Mouse (Mus musculus) lung, adult 2 months (tissue): ENCODE data around the gene Tmem54. TPM values are rescaled to one million over a fixed set of nuclear protein-coding genes. Genes with fewer than 3 reads are reported as not detected.

Experiments
- DNase-seq: peaks from one replicate; pipeline ENCODE4 v3.0.0; 2022
- H3K4me1 ChIP-seq: fragments of 200-500 bp; 2 replicates; pipeline ENCODE4 v1.6.1; 2011; ENCODE audit warnings: low read length; ENCODE audit not compliant: control insufficient read depth, insufficient read depth
- H3K4me3 ChIP-seq: fragments of 200-500 bp; replicated peaks from 2 replicates; pipeline ENCODE3; 2011; ENCODE audit warnings: low read depth, mild to moderate bottlenecking, control low read depth, low read length; ENCODE audit errors: extremely low read depth
- CTCF ChIP-seq: fragments of 200-500 bp; IDR thresholded peaks from 2 replicates; pipeline ENCODE4 v1.5.1; 2011; ENCODE audit warnings: mild to moderate bottlenecking, low read length, control low read depth; ENCODE audit not compliant: insufficient read depth
- POLR2A ChIP-seq: fragments of 200-500 bp; IDR thresholded peaks from 2 replicates; pipeline ENCODE4 v1.6.1; 2011; ENCODE audit warnings: low read depth, mild to moderate bottlenecking, control low read depth, low read length, borderline replicate concordance; ENCODE audit errors: extremely low read depth
- WGBS: fragments of 180-500 bp; shearing (Covaris S2); methylation state at CpG from one replicate; pipeline ENCODE4 v1.1.7; 2018; 5-methylcytosine and 5-hydroxymethylcytosine counted together
- polyA plus RNA-seq: library from polyadenylated mRNA; depleted of rRNA; stranded (reverse); fragments of >200 nt; gene quantifications from 2 replicates; pipeline ENCODE4 v1.2.3, GENCODE M21; 2012

Tmem54 gene
- polyA plus RNA-seq, 1 experiment = 39.0 TPM

DNA sequence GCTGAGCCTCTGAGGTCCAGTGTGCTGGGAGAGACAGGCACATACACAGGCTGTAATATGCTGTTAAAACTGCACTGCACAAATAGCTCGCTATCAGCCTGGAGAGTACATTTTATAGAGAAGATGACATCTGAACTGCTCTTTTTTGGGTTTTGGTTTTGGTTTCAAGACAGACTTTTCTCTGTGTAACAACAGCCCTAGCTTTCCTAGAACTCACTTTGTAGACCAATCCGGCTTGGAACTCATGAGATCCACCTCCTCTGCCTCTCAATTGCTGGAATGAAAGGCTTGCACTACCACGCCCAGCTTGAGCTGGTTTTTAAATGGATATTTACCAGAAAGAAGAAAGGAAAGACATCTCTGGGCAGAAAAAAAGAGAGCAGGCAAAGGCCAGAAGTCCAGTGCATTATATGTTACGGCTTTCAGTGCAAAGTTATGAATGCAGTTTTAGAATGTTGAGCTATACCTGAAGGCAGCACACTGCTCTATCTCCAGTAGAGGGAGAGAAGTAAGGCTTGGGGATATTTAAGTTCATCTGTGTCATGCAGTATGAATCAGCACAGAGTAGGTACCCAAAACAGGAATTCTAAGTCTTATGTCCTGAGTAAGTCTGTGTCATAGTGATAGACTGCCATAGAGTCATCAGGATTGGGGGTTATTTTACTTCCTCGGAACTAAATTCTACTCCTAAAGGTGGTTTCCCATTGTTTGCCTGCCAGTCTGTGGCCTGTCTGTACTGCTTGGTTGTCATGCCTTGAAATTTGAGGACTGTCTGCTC lies 37.5 kb upstream of the Tmem54 start:
- WGBS = 69% methylated on average over 5 of the region's 5 CpGs
- TF ChIP-seq POLR2A (no peak), CTCF (no peak)
- no peak overlapping the region for H3K4me3 ChIP-seq
- no peak for DNase-seq
- H3K4me1 ChIP-seq = peaks cover 8% of the 10 kb centered on the region

DNA sequence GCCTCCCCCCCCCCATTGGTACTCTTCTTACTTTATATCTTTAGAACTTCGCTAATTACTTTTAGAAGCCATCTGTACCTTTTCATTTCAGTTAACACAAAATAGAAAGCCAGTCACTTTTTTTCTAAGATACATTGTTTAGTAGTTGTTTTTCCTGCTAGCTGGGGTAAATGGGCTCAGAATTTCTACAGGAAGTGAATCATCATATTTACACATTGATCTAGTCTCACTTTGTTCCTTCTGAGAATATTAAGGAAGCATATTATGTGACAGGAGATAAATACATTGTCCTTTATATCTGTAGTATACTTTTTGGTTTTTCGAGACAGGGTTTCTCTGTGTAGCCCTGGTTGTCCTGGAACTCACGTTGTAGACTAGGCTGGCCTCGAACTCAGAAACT lies 36.5 kb upstream of the Tmem54 start:
- TF ChIP-seq POLR2A (no peak), CTCF (no peak)
- H3K4me3 ChIP-seq = no peak overlapping the region
- 78% methylated on average over 4 of the region's 4 CpGs for WGBS

DNA sequence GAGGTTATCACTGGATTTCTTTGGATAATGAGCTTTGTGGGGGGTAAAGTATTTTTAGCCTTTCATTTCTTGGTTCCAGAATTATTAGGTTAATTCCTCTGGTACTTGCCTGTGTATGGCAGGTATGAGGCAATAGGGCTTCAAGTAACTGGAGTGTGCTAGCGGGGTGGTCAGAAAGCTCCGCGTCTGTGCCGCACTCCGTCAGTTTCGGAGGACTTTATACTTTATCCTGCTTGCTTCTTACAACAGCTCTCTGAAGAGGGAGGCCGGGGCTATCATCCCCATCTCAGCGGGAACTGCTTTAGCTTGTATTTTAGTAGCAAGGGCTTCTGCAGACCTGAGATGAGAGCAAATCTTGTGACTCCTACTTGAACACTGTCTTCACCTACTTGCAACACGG lies 26.2 kb upstream of the Tmem54 start:
- no peaks in the 10 kb centered on the region for H3K4me1 ChIP-seq
- H3K4me3 ChIP-seq = no peak overlapping the region
- no peak for TF ChIP-seq POLR2A
- TF ChIP-seq CTCF = no peak
- DNase-seq = no peak
- WGBS = 94% methylated on average over 9 of the region's 9 CpGs

More for the DNA sequence above, 36.5 kb upstream of the Tmem54 start:
- DNase-seq = no peak
- peaks cover 5% of the 10 kb centered on the region; the same call in 1 of the 2 replicates for H3K4me1 ChIP-seq

DNA sequence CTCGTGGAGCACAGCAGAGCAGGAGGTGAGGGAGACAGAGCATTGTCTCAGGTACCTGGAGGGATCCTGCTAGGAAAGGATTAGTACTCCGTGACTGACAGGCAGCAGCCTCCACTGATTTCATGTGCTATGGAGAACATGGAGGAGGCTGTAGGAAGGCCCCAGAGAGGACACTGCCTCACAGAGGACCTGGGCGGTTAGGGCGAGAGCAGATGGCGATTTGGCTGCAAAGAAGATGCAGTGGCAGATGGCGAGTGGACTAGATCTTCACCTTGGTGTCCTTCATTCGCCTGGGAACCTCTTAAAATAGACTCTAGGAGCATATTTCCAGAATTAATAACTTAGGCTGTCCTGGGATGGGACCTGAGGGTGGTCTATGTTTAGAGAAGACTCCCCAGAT lies 24.3 kb upstream of the Tmem54 start:
- 92% methylated on average over 7 of the region's 7 CpGs for WGBS
- no peak for DNase-seq
- no peaks in the 10 kb centered on the region for H3K4me1 ChIP-seq
- no peak overlapping the region for H3K4me3 ChIP-seq
- no peak for TF ChIP-seq CTCF
- TF ChIP-seq POLR2A = no peak

DNA sequence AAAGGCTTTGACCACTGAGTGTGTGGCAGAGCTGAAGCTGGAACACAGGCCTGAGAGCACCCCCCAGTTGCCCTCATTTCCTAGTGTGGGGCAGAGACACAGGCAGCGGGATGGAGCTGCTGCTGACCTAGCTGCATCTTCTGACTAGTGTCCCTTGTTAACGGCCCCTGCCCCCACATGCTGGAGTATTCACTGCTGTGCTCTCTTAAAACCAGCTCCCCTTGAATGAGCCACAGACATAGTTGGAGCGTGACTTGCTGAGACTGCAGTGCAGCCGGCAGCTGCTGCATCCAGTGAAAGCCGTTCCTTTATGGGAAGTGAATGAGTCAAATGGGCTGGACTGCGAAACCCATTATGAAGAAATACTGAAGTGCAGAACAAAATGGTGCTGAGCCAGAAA lies 23.8 kb upstream of the Tmem54 start:
- no peak for TF ChIP-seq CTCF
- no peak for TF ChIP-seq POLR2A
- no peak for DNase-seq
- Histone ChIP-seq H3K4me1 (no peaks in the 10 kb centered on the region), H3K4me3 (no peak overlapping the region)
- 72% methylated on average over 6 of the region's 6 CpGs for WGBS

DNA sequence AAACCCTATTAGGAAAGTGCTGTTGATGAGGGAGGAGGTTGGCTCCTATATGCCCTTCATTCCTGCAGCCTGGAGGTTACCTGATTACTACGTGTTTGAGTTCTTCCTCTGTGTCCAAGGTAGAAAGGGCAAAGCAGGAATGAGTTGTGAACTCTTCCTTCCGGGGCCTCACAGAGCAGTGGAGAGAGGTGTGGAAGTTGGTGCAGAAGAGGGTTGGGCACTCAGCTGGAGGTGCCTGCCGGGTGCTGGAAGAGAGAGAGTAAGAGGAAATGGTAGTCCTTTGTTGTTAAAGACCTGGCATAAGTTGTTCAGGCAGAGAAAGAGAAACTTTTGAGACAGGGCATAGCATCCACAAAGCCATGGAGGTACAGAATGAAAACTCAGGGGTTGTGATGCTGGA lies 23.4 kb upstream of the Tmem54 start:
- no peaks in the 10 kb centered on the region for H3K4me1 ChIP-seq
- TF ChIP-seq CTCF = no peak
- no peak for TF ChIP-seq POLR2A
- 58% methylated on average over 3 of the region's 3 CpGs for WGBS
- H3K4me3 ChIP-seq = no peak overlapping the region
- no peak for DNase-seq

DNA sequence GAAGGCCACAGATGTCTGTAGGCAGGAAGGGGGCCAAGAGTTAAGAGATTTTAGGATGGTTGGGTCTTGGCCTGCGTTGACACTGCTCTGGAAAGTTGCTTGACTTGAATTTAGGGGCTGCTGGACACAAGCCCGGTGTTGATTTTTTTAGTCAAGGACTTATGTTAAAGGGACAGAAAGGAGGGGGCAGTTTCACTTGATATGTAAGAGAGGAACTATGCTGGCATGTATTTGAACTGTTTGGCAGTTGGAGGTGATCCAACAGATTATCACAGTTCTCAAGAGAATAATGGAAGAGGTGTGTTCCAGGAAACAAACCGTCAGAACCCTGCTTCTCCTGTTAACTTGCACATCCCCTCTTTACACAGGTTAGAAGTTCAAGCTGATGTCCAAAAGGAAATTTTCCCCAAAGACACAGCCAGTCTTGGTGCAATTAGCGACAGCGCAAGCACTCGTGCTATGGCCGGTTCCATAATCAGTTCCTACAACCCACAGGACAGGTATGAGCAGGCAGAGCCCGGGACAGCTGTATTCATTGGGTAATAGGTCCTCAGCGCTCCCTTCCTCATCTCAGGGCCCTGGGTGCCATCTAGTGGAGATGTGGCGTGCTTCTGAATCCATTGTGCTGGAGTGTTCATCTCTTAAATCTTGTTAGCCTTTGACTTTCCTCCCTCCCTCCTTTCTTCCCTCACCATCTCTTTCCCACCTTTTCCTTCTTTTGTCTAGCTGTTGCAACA lies 22.8 kb upstream of the Tmem54 start:
- peak; percentile 55 for DNase-seq
- no peak overlapping the region for H3K4me3 ChIP-seq
- WGBS = 41% methylated on average over 10 of the region's 10 CpGs
- H3K4me1 ChIP-seq = no peaks in the 10 kb centered on the region
- TF ChIP-seq POLR2A = no peak
- TF ChIP-seq CTCF = peak; percentile 89

DNA sequence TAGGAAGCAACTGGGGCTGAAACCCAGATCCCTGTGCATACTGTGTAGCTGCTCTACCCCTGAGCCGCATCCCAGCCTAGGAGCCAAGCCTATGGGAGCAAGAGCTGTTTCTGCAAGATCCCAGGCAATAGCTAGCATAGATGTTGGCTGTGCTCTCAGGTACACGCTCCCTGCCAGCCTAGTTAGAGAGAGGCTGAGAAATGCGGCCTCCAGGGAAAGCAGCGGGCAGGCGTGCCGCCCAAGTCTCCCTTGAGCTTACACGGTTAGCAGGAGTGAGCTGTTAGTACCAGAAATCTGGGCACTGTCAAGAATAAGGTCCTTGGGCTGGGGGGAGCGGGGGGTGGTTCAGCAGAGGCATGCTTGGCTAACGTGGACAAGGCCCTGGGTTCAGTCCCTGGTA lies 20.5 kb upstream of the Tmem54 start:
- no peak overlapping the region for H3K4me3 ChIP-seq
- H3K4me1 ChIP-seq = no peaks in the 10 kb centered on the region
- no peak for DNase-seq
- WGBS = 96% methylated on average over 9 of the region's 9 CpGs
- TF ChIP-seq POLR2A = no peak
- TF ChIP-seq CTCF = no peak

DNA sequence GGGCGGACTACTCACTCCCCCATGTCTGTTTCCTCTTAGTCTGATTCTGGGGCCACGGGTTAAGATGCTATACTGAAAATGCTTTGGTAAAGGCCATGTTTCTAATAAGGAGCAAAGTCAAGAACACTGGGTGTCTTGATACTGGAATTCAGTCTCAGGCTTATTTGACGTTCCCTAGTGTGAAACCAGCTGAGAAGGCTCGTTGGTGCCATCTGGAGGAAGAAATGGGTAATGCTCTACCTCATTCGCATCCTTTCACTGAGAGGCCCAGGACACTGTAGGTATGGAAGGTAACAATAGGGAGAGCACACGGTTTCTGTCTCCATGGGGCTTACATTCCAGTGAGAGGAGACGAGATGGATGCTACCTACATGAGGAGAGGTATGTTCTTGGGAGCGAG lies 19.3 kb upstream of the Tmem54 start:
- no peak for TF ChIP-seq POLR2A
- peak; percentile 51; the same call in 1 of the 2 replicates for TF ChIP-seq CTCF
- no peaks in the 10 kb centered on the region for H3K4me1 ChIP-seq
- DNase-seq = peak; percentile 72
- no peak overlapping the region for H3K4me3 ChIP-seq
- WGBS = 30% methylated on average over 8 of the region's 8 CpGs
